Mouse (Mus musculus): ENCODE data around the gene Tmem233.

The Tmem233 gene

DNA sequence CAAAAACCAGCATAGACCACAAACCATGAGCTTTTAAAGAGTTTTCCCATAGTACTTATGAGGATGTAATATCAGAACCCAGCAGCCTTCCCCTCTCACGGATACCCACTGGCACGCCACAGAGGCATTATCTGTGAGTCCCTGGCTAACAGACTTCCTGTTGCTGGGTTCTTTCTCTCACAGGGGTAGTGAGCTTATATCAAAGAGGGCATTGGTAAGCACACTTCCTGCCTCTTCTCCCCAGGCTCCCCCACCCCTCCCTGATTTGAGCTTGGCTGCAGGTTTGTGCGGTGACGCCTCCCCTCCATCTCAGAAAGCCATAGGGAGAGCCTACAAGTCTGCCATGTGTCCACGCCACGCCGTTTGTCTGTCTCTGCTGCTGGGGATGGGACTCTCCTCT, 54.0 kb downstream of the Tmem233 start:
- DNase-seq (ENCODE audit: low read depth) = no peak

- DNase-seq (ENCODE audit: low read depth) = no peak
Observed at GRCm38 (mm10) chr5:116026561-116026960, 56.5 kb downstream of the Tmem233 start.

GRCm38 (mm10) chr5:116026107-116026506, 56.9 kb downstream of the Tmem233 start:
- DNase-seq (ENCODE audit: low read depth) = no peak

- peak; percentile 84 for DNase-seq (ENCODE audit: low read depth)
Observed at GRCm38 (mm10) chr5:116024327-116024739, 58.7 kb downstream of the Tmem233 start, which contains the start of gene Prkab1. TSS of gene Prkab1 (minus strand) at chr5:116024508.

DNA sequence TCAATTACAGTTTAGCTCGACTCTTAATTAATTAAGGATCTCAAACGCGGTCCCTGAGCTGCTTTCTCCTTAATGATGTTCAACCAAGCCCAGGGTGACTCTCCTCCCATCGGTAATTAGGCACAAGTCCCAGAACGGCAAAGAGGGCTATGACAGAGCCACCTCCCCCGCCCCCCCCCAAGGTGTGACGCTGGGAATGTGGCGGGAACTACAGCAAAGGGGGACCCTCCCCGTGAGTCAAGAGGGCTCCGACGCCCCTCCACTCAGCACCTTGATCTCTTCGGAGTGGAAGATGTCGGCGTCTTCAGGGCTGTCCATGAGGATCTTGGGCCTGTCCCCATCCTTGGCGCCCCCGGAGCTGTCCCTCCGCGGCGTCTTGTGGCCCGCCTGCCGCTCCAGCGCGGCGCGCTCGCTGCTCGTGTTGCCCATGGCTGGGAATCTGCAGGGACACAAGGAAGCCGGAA, 59.2 kb downstream of the Tmem233 start:
- DNase-seq (ENCODE audit: low read depth) = no peak

- DNase-seq (ENCODE audit: low read depth) = no peak
Observed at GRCm38 (mm10) chr5:116023251-116023661, 59.8 kb downstream of the Tmem233 start.

GRCm38 (mm10) chr5:116022658-116023200, 60.3 kb downstream of the Tmem233 start:
- no peak for DNase-seq (ENCODE audit: low read depth)

- DNase-seq (ENCODE audit: low read depth) = no peak
Observed at GRCm38 (mm10) chr5:116022131-116022530, 60.9 kb downstream of the Tmem233 start.

- DNase-seq (ENCODE audit: low read depth) = no peak
Observed at GRCm38 (mm10) chr5:116021552-116021951, 61.5 kb downstream of the Tmem233 start.

GRCm38 (mm10) chr5:116019371-116019770, 63.7 kb downstream of the Tmem233 start:
- no peak for DNase-seq (ENCODE audit: low read depth)

DNA sequence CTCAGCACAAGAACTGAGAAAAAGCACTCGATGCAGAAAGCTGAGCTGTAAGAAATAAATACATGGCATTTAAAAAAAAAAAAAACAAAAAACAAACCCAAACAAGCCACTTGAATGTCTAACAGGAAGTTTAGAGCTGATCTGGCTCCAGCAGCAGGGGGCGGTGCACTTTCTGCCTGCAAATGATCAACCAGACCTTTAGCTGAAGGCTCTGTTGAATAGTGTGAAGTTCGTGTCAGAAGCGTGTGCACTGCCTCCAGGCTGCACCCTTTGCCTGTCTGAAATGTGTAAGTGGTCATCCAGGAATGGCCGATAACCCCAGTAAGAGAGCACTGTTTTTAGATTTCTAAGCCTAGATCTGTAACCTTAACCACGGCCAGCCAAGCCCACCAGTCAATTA, 64.3 kb downstream of the Tmem233 start:
- DNase-seq (ENCODE audit: low read depth) = no peak

DNA sequence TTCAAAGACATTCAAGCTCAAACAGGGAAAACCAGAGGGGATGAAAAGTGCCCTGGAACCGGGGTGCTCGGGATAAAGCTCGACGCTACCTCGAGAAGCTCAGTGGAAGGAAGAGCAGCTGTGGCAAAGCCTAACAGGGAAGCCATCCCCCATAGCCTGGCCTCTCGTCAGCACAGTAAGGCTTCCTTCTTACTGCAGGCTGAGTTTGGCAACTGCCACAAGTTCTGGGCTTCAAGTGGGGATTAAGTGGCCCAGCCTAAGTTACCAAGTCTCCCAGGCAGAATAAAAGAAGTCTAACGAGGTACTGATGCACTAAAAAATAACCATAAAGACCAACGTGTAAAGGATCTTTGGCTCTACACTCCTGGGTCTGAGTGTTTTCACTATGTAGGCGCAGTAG, 64.8 kb downstream of the Tmem233 start:
- DNase-seq (ENCODE audit: low read depth) = no peak

- DNase-seq (ENCODE audit: low read depth) = no peak
Observed at GRCm38 (mm10) chr5:116017391-116017790, 65.7 kb downstream of the Tmem233 start.

GRCm38 (mm10) chr5:116016542-116016941, 66.5 kb downstream of the Tmem233 start:
- no peak for DNase-seq (ENCODE audit: low read depth)

GRCm38 (mm10) chr5:116014237-116014636, 68.8 kb downstream of the Tmem233 start:
- DNase-seq (ENCODE audit: low read depth) = no peak

GRCm38 (mm10) chr5:116013821-116014220, 69.2 kb downstream of the Tmem233 start:
- DNase-seq (ENCODE audit: low read depth) = no peak

DNA sequence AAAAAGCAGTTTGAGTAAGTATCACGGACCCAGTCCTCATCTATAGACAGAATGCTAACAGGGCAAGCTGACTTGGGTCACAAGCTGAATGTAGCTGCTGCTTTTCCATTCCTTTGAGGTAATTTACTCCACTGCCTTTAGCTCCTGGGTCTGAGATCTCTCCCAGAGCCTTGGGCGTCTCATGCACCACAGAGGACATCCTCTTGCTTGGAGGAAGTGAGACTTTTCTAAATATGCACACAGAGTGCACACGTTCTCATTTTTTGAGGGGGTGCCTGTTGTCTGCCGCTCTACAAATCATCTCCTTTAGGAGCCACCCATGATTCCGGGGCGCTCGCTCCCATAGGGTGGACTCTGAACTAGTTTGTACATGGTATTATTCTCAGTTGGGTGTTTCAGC, 70.5 kb downstream of the Tmem233 start:
- DNase-seq (ENCODE audit: low read depth) = no peak

DNA sequence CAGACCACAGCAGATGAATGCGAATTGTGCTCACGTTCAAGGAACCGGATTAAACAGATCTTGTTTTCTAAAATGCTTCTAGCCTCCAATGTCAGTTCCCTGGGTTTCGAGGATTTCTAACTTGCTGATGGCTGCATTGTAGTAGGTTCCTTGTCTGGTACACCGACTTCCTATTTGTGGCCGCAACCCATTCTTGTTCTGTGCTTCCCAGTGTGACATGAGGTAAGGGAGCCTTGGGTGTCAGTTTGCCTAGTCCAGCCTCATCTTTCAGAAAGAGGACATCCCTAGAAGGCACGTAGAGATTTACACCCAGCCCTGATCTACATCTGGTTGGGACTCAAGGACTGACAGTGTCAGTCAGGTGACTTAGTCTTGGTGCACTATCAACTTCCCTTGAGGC, 71.3 kb downstream of the Tmem233 start:
- no peak for DNase-seq (ENCODE audit: low read depth)

- DNase-seq (ENCODE audit: low read depth) = no peak
Observed at GRCm38 (mm10) chr5:116009884-116010627, 73.0 kb downstream of the Tmem233 start.

- DNase-seq (ENCODE audit: low read depth) = no peak
Observed at GRCm38 (mm10) chr5:116009091-116009851, 73.8 kb downstream of the Tmem233 start.

DNA sequence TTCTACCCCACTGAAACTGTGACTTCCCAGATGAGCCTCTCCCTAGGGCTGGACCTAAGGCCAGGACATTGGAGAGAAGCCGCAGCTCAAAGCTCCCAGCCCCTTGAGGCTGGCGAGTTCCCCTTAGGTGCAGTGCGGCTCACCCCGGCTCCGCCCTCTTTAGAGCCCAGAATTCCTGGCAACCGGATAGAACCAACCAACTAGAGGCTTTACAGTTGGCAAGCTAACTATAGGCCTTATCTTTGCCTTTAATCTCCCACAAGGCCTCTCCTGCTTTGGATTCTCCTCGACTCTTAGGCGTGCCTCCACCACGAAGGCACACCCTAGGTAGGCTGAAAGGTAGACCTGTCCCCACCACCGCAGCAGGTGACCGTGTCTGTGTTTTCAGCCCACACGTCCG, 75.3 kb downstream of the Tmem233 start:
- no peak for DNase-seq (ENCODE audit: low read depth)

- DNase-seq (ENCODE audit: low read depth) = no peak
Observed at GRCm38 (mm10) chr5:116006324-116007099, 76.5 kb downstream of the Tmem233 start.

Measured in c-Kit-positive CD71-negative TER-119-negative erythroid progenitor cells, embryonic 14.5 days (primary cell).